8 mouse cellular contexts compared by ENCODE assay signal in genomic region chr4:133928576-133929277, GRCm38 (mm10). TPM values are rescaled to one million over a fixed set of nuclear protein-coding genes. Genes with fewer than 3 reads are reported as not detected.
A peak's percentile ranks its signal among the peaks of the same experiment; 100 is the strongest.
DNase-seq lines count a peak whose midpoint lies in the region; ATAC-seq and TF ChIP-seq lines count a peak whose summit lies in the region.

No protein-coding gene starts in this region.

- 68% methylated on average over 15 of the region's 15 CpGs for WGBS in forebrain, embryonic 10.5 days
- 69% methylated on average over 15 of the region's 15 CpGs for WGBS in forebrain, postnatal 0 days
- 7% methylated on average over 15 of the region's 15 CpGs for WGBS in bone marrow, adult 2 months
- 38% methylated on average over 15 of the region's 15 CpGs for WGBS in intestine, embryonic 14.5 days
- 62% methylated on average over 15 of the region's 15 CpGs for WGBS in midbrain, postnatal 0 days

- ATAC-seq in forebrain, postnatal 0 days = no peak
- ATAC-seq in intestine, embryonic 14.5 days (replicated peaks; ENCODE audit: low FRiP score, low TSS enrichment, low read depth) = no peak
- ATAC-seq in midbrain, postnatal 0 days (ENCODE audit: low FRiP score) = no peak

- H3K4me2 ChIP-seq in forebrain, postnatal 0 days (ENCODE audit: low read depth) = no peak overlapping the region
- H3K4me2 ChIP-seq in intestine, embryonic 14.5 days (ENCODE audit: low read length) = no peak overlapping the region
- no peak overlapping the region for H3K4me2 ChIP-seq in midbrain, postnatal 0 days (ENCODE audit: low read depth, low read length, poor library complexity, severe bottlenecking)

- H3K36me3 ChIP-seq in forebrain, embryonic 10.5 days (replicated peaks) = no peaks in the 10 kb centered on the region
- no peaks in the 10 kb centered on the region for H3K36me3 ChIP-seq in forebrain, postnatal 0 days (ENCODE audit: insufficient read depth)
- no peaks in the 10 kb centered on the region for H3K36me3 ChIP-seq in intestine, embryonic 14.5 days (ENCODE audit: control insufficient read depth, insufficient read depth, low read length)
- H3K36me3 ChIP-seq in midbrain, postnatal 0 days (ENCODE audit: insufficient read depth, low read length) = no peaks in the 10 kb centered on the region

- no peak overlapping the region for H3K9ac ChIP-seq in forebrain, postnatal 0 days
- no peak overlapping the region for H3K9ac ChIP-seq in intestine, embryonic 14.5 days (ENCODE audit: low read length)
- no peak overlapping the region for H3K9ac ChIP-seq in midbrain, postnatal 0 days (replicated peaks; ENCODE audit: low read length, poor library complexity, severe bottlenecking)

- peaks cover 11% of the 10 kb centered on the region; the same call in 1 of the 2 replicates for H3K4me1 ChIP-seq in forebrain, embryonic 10.5 days
- no peaks in the 10 kb centered on the region for H3K4me1 ChIP-seq in forebrain, postnatal 0 days (ENCODE audit: insufficient read depth)
- peaks cover 3% of the 10 kb centered on the region for H3K4me1 ChIP-seq in bone marrow, adult 2 months (ENCODE audit: control insufficient read depth, insufficient read depth, low read length)
- H3K4me1 ChIP-seq in intestine, embryonic 14.5 days (replicated peaks; ENCODE audit: control insufficient read depth, insufficient read depth, low read length) = 0 out of 2 replicates have a peak, but pooled peaks cover 10% of the 10 kb centered on the region
- H3K4me1 ChIP-seq in midbrain, postnatal 0 days (ENCODE audit: insufficient read depth, low read length) = no peaks in the 10 kb centered on the region

- no peak overlapping the region for H3K4me3 ChIP-seq in forebrain, embryonic 10.5 days
- H3K4me3 ChIP-seq in forebrain, postnatal 0 days (ENCODE audit: low read depth, low read length) = no peak overlapping the region
- no peak overlapping the region for H3K4me3 ChIP-seq in bone marrow, adult 2 months (replicated peaks; ENCODE audit: control insufficient read depth, low read depth, low read length)
- no peak overlapping the region for H3K4me3 ChIP-seq in intestine, embryonic 14.5 days (ENCODE audit: low read depth, low read length)
- H3K4me3 ChIP-seq in midbrain, postnatal 0 days (ENCODE audit: low read depth, low read length) = no peak overlapping the region

- H3K27me3 ChIP-seq in forebrain, embryonic 10.5 days (ENCODE audit: poor library complexity, severe bottlenecking) = no peaks in the 10 kb centered on the region
- no peaks in the 10 kb centered on the region for H3K27me3 ChIP-seq in forebrain, postnatal 0 days (ENCODE audit: insufficient read depth, low read length)
- H3K27me3 ChIP-seq in intestine, embryonic 14.5 days (replicated peaks; ENCODE audit: control insufficient read depth, insufficient read depth, low read length) = no peaks in the 10 kb centered on the region
- H3K27me3 ChIP-seq in midbrain, postnatal 0 days (ENCODE audit: insufficient read depth, low read length) = no peaks in the 10 kb centered on the region

- no peak for TF ChIP-seq POLR2A in bone marrow, adult 2 months (IDR thresholded peaks at IDR 0.05; ENCODE audit: borderline replicate concordance, control insufficient read depth, low read depth, low read length)

- no peak for TF ChIP-seq CTCF in forebrain, postnatal 0 days (IDR thresholded peaks at IDR 0.05; ENCODE audit: low read depth)
- no peak for TF ChIP-seq CTCF in bone marrow, adult 2 months (IDR thresholded peaks at IDR 0.05; ENCODE audit: control insufficient read depth, insufficient read depth, low read length)
- TF ChIP-seq CTCF in midbrain, postnatal 0 days (IDR thresholded peaks at IDR 0.05) = no peak

- no peaks in the 10 kb centered on the region for H3K9me3 ChIP-seq in forebrain, embryonic 10.5 days
- H3K9me3 ChIP-seq in forebrain, postnatal 0 days (ENCODE audit: low read length) = no peaks in the 10 kb centered on the region
- H3K9me3 ChIP-seq in intestine, embryonic 14.5 days (ENCODE audit: control insufficient read depth, low read length) = no peaks in the 10 kb centered on the region
- no peaks in the 10 kb centered on the region for H3K9me3 ChIP-seq in midbrain, postnatal 0 days (ENCODE audit: low read length)

- no peak for DNase-seq in forebrain, embryonic 10.5 days (ENCODE audit: extremely low spot score, low spot score)
- DNase-seq in forebrain, postnatal 0 days = no peak
- no peak for DNase-seq in intestine, embryonic 14.5 days (ENCODE audit: low spot score)
- DNase-seq in lung, postnatal 4 days = peak; percentile 42 to 43
- DNase-seq in midbrain, postnatal 0 days (ENCODE audit: low spot score) = no peak
- no peak for DNase-seq in right cerebral cortex, postnatal 25 days
- DNase-seq in right cerebral cortex, postnatal 36 days (ENCODE audit: low spot score in 2 of 2) = no peak

- peak overlapping the region; percentile 63; the same call in 1 of the 2 replicates for H3K27ac ChIP-seq in forebrain, embryonic 10.5 days
- no peak overlapping the region for H3K27ac ChIP-seq in forebrain, postnatal 0 days (ENCODE audit: low read depth, low read length)
- peak overlapping the region; percentile 50 for H3K27ac ChIP-seq in bone marrow, adult 2 months (ENCODE audit: control insufficient read depth, insufficient read depth, low read depth, low read length, poor library complexity)
- H3K27ac ChIP-seq in intestine, embryonic 14.5 days (ENCODE audit: low read depth) = 0 out of 2 replicates have a peak overlapping the region, but pooled peaks have one; percentile 27
- H3K27ac ChIP-seq in midbrain, postnatal 0 days (ENCODE audit: low read depth, low read length) = no peak overlapping the region

RNA-seq across cellular contexts. Expression of gene Hmgn2, which starts 39.7 kb away (rescaled TPM):
- 3,760 and 3,774 TPM in 2 replicates for polyA plus RNA-seq in forebrain, embryonic 10.5 days (2016; fragmentation: Nextera tagmentation; extraction: Ambion mirVana)
- total RNA-seq in forebrain, postnatal 0 days (2014; rRNA removed) = 377 and 408 TPM in 2 replicates
- polyA plus RNA-seq in forebrain, postnatal 0 days (2015; fragmentation: Nextera tagmentation; extraction: Ambion mirVana) = 1,226 and 1,340 TPM in 2 replicates
- 320 and 322 TPM in 2 replicates for polyA plus RNA-seq in bone marrow, adult 2 months (2011; ENCODE audit: insufficient read depth, insufficient read length, low replicate concordance, missing spikeins)
- polyA plus RNA-seq in intestine, embryonic 14.5 days (2014; fragmentation: Nextera tagmentation; extraction: Ambion mirVana) = 2,568 and 2,768 TPM in 2 replicates
- 231 and 262 TPM in 2 replicates for total RNA-seq in midbrain, postnatal 0 days (2014; rRNA removed)
- 858 and 919 TPM in 2 replicates for polyA plus RNA-seq in midbrain, postnatal 0 days (2015; fragmentation: Nextera tagmentation; extraction: Ambion mirVana)

RNA-seq across cellular contexts. Expression of gene Rps6ka1, which starts 41.1 kb away (rescaled TPM):
- 42.7 and 44.1 TPM in 2 replicates for polyA plus RNA-seq in forebrain, embryonic 10.5 days (2016; fragmentation: Nextera tagmentation; extraction: Ambion mirVana)
- 21.2 and 21.4 TPM in 2 replicates for total RNA-seq in forebrain, postnatal 0 days (2014; rRNA removed)
- 14.3 and 19.4 TPM in 2 replicates for polyA plus RNA-seq in forebrain, postnatal 0 days (2015; fragmentation: Nextera tagmentation; extraction: Ambion mirVana)
- 36.1 and 79.3 TPM in 2 replicates for polyA plus RNA-seq in bone marrow, adult 2 months (2011; ENCODE audit: insufficient read depth, insufficient read length, low replicate concordance, missing spikeins)
- polyA plus RNA-seq in intestine, embryonic 14.5 days (2014; fragmentation: Nextera tagmentation; extraction: Ambion mirVana) = 116 and 120 TPM in 2 replicates
- 25.2 and 30.9 TPM in 2 replicates for total RNA-seq in midbrain, postnatal 0 days (2014; rRNA removed)
- 20.4 and 21.6 TPM in 2 replicates for polyA plus RNA-seq in midbrain, postnatal 0 days (2015; fragmentation: Nextera tagmentation; extraction: Ambion mirVana)

Comparison
In these comparisons a context has a peak if more than half of its experiments do, and no peak if none do; other contexts are left out.
1. H3K27ac ChIP-seq: peak in forebrain, embryonic 10.5 days (single experiment), bone marrow, adult 2 months (single experiment) and intestine, embryonic 14.5 days (single experiment); none in forebrain, postnatal 0 days (single experiment) and midbrain, postnatal 0 days (single experiment).
2. DNase-seq: peak in lung, postnatal 4 days (2 of 2); none in forebrain, embryonic 10.5 days (single experiment), forebrain, postnatal 0 days (single experiment), intestine, embryonic 14.5 days (single experiment), midbrain, postnatal 0 days (single experiment), right cerebral cortex, postnatal 25 days (single experiment) and right cerebral cortex, postnatal 36 days (0 of 2).